ENCODE assay signal across 9 mouse cellular contexts in the genomic region with DNA sequence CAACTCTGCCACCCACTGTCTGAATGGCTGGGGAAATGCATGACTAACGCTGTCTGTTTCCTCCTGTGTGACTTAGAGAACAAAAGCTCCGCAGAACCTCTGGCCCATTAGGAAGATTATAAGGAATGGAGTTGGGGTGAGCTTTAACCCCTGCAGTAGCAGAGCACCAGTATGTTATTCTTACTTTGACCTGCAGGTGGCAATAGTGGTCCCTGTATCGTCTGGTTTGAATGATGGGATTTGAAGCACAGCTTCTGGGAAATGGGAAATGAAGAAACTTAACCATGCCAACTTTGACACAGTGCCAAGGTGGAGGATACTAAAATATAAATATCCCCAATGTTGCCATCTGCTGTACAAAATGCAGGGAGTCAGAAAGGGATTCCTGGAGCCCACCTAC. TPM values are rescaled to one million over a fixed set of nuclear protein-coding genes. Genes with fewer than 3 reads are reported as not detected.
A peak's percentile ranks its signal among the peaks of the same experiment; 100 is the strongest.
DNase-seq lines count a peak whose midpoint lies in the region; ATAC-seq and TF ChIP-seq lines count a peak whose summit lies in the region.
"Had no signal": no experiment of that assay in that cellular context is flagged by ENCODE, and none has a peak within 500 bp of the region (broad histone marks: within the 10 kb centered on the region; RNA-seq: fewer than 3 reads in every experiment).

No protein-coding gene starts in this region.

- TF ChIP-seq EP300 in stomach, postnatal 0 days (optimal IDR thresholded peaks at IDR 0.05), result no peak

- H3K9me3 ChIP-seq in forebrain, embryonic 12.5 days, result no peaks in the 10 kb centered on the region
- no peaks in the 10 kb centered on the region for H3K9me3 ChIP-seq in intestine, embryonic 16.5 days (ENCODE audit: control insufficient read depth, low read length)
- H3K9me3 ChIP-seq in stomach, postnatal 0 days (ENCODE audit: control insufficient read depth, low read length), result no peaks in the 10 kb centered on the region

- no peak overlapping the region for H3K4me3 ChIP-seq in left cerebral cortex, adult 2 months
- no peak overlapping the region for H3K4me3 ChIP-seq in forebrain, embryonic 12.5 days (replicated peaks)
- H3K4me3 ChIP-seq in intestine, embryonic 16.5 days (ENCODE audit: low read length), result no peak overlapping the region
- no peak overlapping the region for H3K4me3 ChIP-seq in stomach, postnatal 0 days (ENCODE audit: low read depth, low read length)

- in situ Hi-C loops in Patski (cut with MboI; ENCODE audit: low pct_unique_long_range_greater_than_20kb), result no loop called here

- intact Hi-C loops in left cerebral cortex, adult 2 months (cut with DNase I), result loop anchor here (1.0 to 10.0 kb wide), 5 partner anchors 30 to 534 kb away; a partner anchor contains a TSS

- peak; percentile 79 for TF ChIP-seq CTCF in left cerebral cortex, adult 2 months (IDR thresholded peaks at IDR 0.05)
- TF ChIP-seq CTCF in Patski (IDR thresholded peaks at IDR 0.05), result peak; percentile 66
- peak; percentile 84 for TF ChIP-seq CTCF in stomach, postnatal 0 days (IDR thresholded peaks at IDR 0.05; ENCODE audit: low read depth)

- WGBS in forebrain, embryonic 12.5 days, result 2% methylated on average over 3 of the region's 3 CpGs
- WGBS in intestine, embryonic 16.5 days, result 7% methylated on average over 3 of the region's 3 CpGs
- WGBS in stomach, postnatal 0 days, result 5% methylated on average over 3 of the region's 3 CpGs

- H3K4me2 ChIP-seq in forebrain, embryonic 12.5 days, result no peak overlapping the region
- no peak overlapping the region for H3K4me2 ChIP-seq in intestine, embryonic 16.5 days (ENCODE audit: low read depth, low read length)
- no peak overlapping the region for H3K4me2 ChIP-seq in stomach, postnatal 0 days (replicated peaks; ENCODE audit: low read depth)

- H3K4me1 ChIP-seq in forebrain, embryonic 12.5 days, result no peaks in the 10 kb centered on the region
- no peaks in the 10 kb centered on the region for H3K4me1 ChIP-seq in intestine, embryonic 16.5 days (ENCODE audit: control insufficient read depth, insufficient read depth, low read length)
- H3K4me1 ChIP-seq in stomach, postnatal 0 days (replicated peaks; ENCODE audit: control insufficient read depth, insufficient read depth), result no peaks in the 10 kb centered on the region

- H3K9ac ChIP-seq in forebrain, embryonic 12.5 days, result no peak overlapping the region
- H3K9ac ChIP-seq in intestine, embryonic 16.5 days (ENCODE audit: low read depth, low read length), result no peak overlapping the region
- no peak overlapping the region for H3K9ac ChIP-seq in stomach, postnatal 0 days (ENCODE audit: low read length)

- DNase-seq in left cerebral cortex, adult 2 months (ENCODE audit: extremely low spot score in 1 of 2, low spot score in 2 of 2), result peak; percentile 30 to 35
- DNase-seq in left cerebral cortex, adult 8-10 months (ENCODE audit: low spot score in 2 of 2), result no peak
- no peak for DNase-seq in Patski (ENCODE audit: low read depth, low spot score)
- DNase-seq in lung, postnatal 25 days (ENCODE audit: low spot score), result peak; percentile 16
- peak; percentile 47 for DNase-seq in stomach, postnatal 0 days (ENCODE audit: low spot score)
- DNase-seq in spleen, postnatal 4 days (ENCODE audit: low spot score in 2 of 2), result no peak

- H3K27me3 ChIP-seq in Patski, result no peaks in the 10 kb centered on the region
- H3K27me3 ChIP-seq in forebrain, embryonic 12.5 days, result no peaks in the 10 kb centered on the region
- no peaks in the 10 kb centered on the region for H3K27me3 ChIP-seq in intestine, embryonic 16.5 days (replicated peaks; ENCODE audit: control insufficient read depth, insufficient read depth, low read length)
- H3K27me3 ChIP-seq in stomach, postnatal 0 days (ENCODE audit: control insufficient read depth, insufficient read depth, low read length), result no peaks in the 10 kb centered on the region

- CTCF ChIA-PET in Patski (lab: Charles Lee), result interaction anchor here (0.7 to 3.7 kb wide), 13 partner anchors 9 to 533 kb away, joined by 3 to 26 read pairs (median 4); a partner anchor contains a TSS

- POLR2A ChIA-PET in Patski (lab: Charles Lee), result no interaction called here

- ATAC-seq in Patski, result no peak
- peak; percentile 53; the same call in 1 of the 2 replicates for ATAC-seq in forebrain, embryonic 12.5 days (ENCODE audit: low FRiP score)
- peak; percentile 68 for ATAC-seq in intestine, embryonic 16.5 days
- peak; percentile 43; the same call in 1 of the 2 replicates for ATAC-seq in stomach, postnatal 0 days (ENCODE audit: low FRiP score, low TSS enrichment)

- H3K27ac ChIP-seq in left cerebral cortex, adult 2 months, result no peak overlapping the region
- H3K27ac ChIP-seq in forebrain, embryonic 12.5 days, result no peak overlapping the region
- no peak overlapping the region for H3K27ac ChIP-seq in intestine, embryonic 16.5 days (ENCODE audit: low read length)
- H3K27ac ChIP-seq in stomach, postnatal 0 days (replicated peaks), result no peak overlapping the region

- no peaks in the 10 kb centered on the region for H3K36me3 ChIP-seq in forebrain, embryonic 12.5 days (replicated peaks)
- no peaks in the 10 kb centered on the region for H3K36me3 ChIP-seq in intestine, embryonic 16.5 days (ENCODE audit: control insufficient read depth, insufficient read depth, low read length)
- peaks cover 9% of the 10 kb centered on the region for H3K36me3 ChIP-seq in stomach, postnatal 0 days (ENCODE audit: control insufficient read depth, insufficient read depth, low read length)

RNA-seq across cellular contexts. Expression of a gene that starts 8.6 kb away (rescaled TPM):
- total RNA-seq in left cerebral cortex, adult 2 months (2021), result not detected
- total RNA-seq in left cerebral cortex, adult 8-10 months (2022), result under 1 TPM; 0.11 to 0.63 (median 0.40) TPM
- not detected for polyA plus RNA-seq in Patski (2021)
- polyA plus RNA-seq in forebrain, embryonic 12.5 days (2016; fragmentation: Nextera tagmentation; extraction: Ambion mirVana), result 0.17 TPM in 1 of 2 replicates, not detected in the other
- polyA plus RNA-seq in intestine, embryonic 16.5 days (2015; fragmentation: Nextera tagmentation; extraction: Ambion mirVana), result 0.11 and 0.12 TPM in 2 replicates
- 0.04 and 0.08 TPM in 2 replicates for polyA plus RNA-seq in stomach, postnatal 0 days (2015; fragmentation: Nextera tagmentation; extraction: Ambion mirVana)
- total RNA-seq: heart, postnatal 36 days had no signal

RNA-seq across cellular contexts. Expression of a gene that starts 51.7 kb away (rescaled TPM):
- total RNA-seq in left cerebral cortex, adult 2 months (2021), result not detected
- not detected for total RNA-seq in left cerebral cortex, adult 8-10 months (2022)
- polyA plus RNA-seq in Patski (2021), result not detected
- polyA plus RNA-seq in forebrain, embryonic 12.5 days (2016; fragmentation: Nextera tagmentation; extraction: Ambion mirVana), result not detected in 2 replicates
- not detected in 2 replicates for polyA plus RNA-seq in intestine, embryonic 16.5 days (2015; fragmentation: Nextera tagmentation; extraction: Ambion mirVana)
- polyA plus RNA-seq in stomach, postnatal 0 days (2015; fragmentation: Nextera tagmentation; extraction: Ambion mirVana), result not detected in 2 replicates
- total RNA-seq: heart, postnatal 36 days had no signal

Comparison
In these comparisons a context has a peak if more than half of its experiments do, and no peak if none do; other contexts are left out.
1. DNase-seq: peak in left cerebral cortex, adult 2 months (2 of 2), lung, postnatal 25 days (single experiment) and stomach, postnatal 0 days (single experiment); none in left cerebral cortex, adult 8-10 months (0 of 2), Patski (single experiment) and spleen, postnatal 4 days (0 of 2).
2. Peak in every context shown above with its lines, with median percentiles within 50 percentile points of each other: CTCF ChIP-seq.